Mouse (Mus musculus): Measurements from ENCODE around the gene Kcnk3. TPM values are rescaled to one million over a fixed set of nuclear protein-coding genes. Genes with fewer than 3 reads are reported as not detected.

Gene Kcnk3
- total RNA-seq, 2 experiments from 2014 or later = 1,187 to 1,472 TPM

DNA sequence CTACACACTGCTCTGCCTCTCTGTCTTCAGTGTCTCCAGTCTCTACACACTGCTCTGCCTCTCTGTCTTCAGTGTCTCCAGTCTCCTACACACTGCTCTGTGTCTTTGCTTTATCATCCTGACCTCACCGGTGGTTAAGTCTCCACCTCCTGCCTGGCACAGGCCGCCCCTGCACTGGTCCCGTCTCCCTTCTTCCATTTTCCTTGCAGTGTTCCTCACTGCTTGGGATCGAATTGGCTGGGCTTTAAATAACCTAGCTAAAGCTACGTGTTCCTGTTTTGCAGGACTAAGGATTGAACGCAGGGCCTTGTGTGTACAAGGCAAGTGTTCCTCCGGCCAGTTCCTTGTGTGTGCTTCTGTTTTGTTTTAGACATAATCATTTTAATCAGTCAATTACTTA is 82.1 kb downstream of the Kcnk3 start:
- no peak for DNase-seq

DNA sequence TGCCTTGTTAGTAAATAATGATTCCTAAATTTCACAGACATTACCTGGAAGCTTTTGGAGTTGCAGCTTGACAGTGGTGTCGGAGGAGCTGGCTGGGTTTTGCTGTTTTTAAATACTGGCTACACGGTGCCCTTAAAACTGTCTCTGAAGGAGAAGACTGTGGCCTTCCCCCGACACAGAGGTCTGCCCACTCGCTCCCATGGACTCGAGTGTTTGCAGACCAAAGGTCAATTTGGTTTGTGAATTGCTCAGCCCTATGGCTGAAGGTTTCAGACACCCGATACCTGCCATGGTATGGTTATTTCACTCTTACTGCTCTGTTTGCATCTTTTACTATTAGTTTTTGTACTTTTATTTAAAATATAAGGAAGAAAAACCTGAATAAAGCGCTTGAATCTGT is 86.0 kb downstream of the Kcnk3 start:
- DNase-seq = no peak

Small RNA genes lying within 50 kb of the gene (microRNA-seq; reads per million reads assigned to microRNA genes)
- gene Mir5625 = not detected

Other genes with a start within 250 kb of the Kcnk3 start
- under 1 TPM; 0.07 to 0.10 TPM for gene Otof, start 126.2 kb upstream of the Kcnk3 start, total RNA-seq (2021)
- not detected for gene 1700001C02Rik, start 122.1 kb upstream of the Kcnk3 start, total RNA-seq (2021)
- gene Cib4, start 42.3 kb upstream of the Kcnk3 start, total RNA-seq (2021) = 1 to 10 TPM; 1.4 to 4.0 TPM
- gene Slc35f6, start 59.8 kb downstream of the Kcnk3 start, total RNA-seq (2021) = 10 to 100 TPM; 40.0 to 47.2 TPM
- 10 to 100 TPM; 10.2 to 11.9 TPM for gene Cenpa, start 78.6 kb downstream of the Kcnk3 start, total RNA-seq (2021)
- 1 to 10 TPM in 1 of 2 experiments, under 1 TPM in 1; 0.86 to 1.1 TPM for gene Dpysl5, start 123.4 kb downstream of the Kcnk3 start, total RNA-seq (2021)
- gene Mapre3, start 226.5 kb downstream of the Kcnk3 start, total RNA-seq (2021) = 10 to 100 TPM; 48.9 to 52.2 TPM